Mouse (Mus musculus) cerebellum, adult 2 months (tissue): Measurements from ENCODE around the gene Gabra5.

ENCODE experiments used
- CTCF ChIP-seq: fragments of 200-500 bp; IDR thresholded peaks from 2 replicates; pipeline ENCODE4 v1.5.1; 2011; ENCODE audit warnings: low read depth, mild to moderate bottlenecking, control low read depth, low read length, moderate library complexity, borderline replicate concordance; ENCODE audit not compliant: insufficient read depth
- POLR2A ChIP-seq: fragments of 200-500 bp; IDR thresholded peaks from 2 replicates; pipeline ENCODE4 v1.6.1; 2011; ENCODE audit warnings: low read length, control low read depth, borderline replicate concordance; ENCODE audit not compliant: insufficient read depth

DNA sequence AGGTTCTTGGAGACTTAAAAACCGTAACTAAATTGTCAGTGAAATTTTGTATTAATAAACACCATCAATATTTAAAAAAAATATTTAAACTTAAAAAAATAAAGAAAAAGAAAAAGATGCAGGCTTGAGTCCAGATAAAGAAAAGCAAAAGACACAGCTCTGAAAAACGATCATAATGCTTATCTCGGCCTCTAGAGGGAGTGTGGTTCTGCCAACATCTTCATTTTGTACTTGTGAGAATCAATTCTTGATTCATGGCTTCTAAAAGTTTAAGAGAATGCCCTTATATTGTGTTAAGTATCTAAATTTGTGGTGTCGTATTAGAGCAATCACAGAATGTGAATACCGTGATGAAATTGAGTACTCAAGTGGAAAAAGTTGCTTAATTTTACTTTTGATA, 49.5 kb downstream of the Gabra5 start:
- TF ChIP-seq POLR2A: no peak
- no peak for TF ChIP-seq CTCF
